Mouse (Mus musculus): ENCODE data around the gene Hist1h2ba.
A peak's percentile ranks its signal among the peaks of the same experiment; 100 is the strongest.

Hist1h2ba gene

DNA sequence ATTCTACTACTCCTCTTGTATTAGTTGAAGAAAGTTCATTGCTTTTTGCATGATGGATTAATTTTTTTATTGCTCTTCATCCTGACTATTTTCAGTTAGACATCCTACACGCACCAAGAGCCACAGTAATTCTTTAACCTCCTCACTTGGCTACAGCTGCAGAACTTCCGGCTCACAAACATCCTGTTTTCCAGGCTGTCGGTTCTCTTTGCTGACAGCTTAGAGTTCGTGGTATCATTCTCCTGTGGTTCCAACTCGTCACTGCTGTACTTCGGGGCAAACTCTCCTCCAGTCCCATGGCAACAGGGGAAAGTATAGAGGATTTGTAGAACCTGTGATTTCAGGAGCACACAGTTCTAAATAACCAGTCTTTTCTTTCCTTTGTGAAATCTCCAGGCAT, 35.7 kb downstream of the Hist1h2ba start:
- peak; percentile 25 for DNase-seq

- DNase-seq: no peak
These were observed 40.7 kb downstream of the Hist1h2ba start for GRCm38 (mm10) chr13:23893269-23893593.

DNA sequence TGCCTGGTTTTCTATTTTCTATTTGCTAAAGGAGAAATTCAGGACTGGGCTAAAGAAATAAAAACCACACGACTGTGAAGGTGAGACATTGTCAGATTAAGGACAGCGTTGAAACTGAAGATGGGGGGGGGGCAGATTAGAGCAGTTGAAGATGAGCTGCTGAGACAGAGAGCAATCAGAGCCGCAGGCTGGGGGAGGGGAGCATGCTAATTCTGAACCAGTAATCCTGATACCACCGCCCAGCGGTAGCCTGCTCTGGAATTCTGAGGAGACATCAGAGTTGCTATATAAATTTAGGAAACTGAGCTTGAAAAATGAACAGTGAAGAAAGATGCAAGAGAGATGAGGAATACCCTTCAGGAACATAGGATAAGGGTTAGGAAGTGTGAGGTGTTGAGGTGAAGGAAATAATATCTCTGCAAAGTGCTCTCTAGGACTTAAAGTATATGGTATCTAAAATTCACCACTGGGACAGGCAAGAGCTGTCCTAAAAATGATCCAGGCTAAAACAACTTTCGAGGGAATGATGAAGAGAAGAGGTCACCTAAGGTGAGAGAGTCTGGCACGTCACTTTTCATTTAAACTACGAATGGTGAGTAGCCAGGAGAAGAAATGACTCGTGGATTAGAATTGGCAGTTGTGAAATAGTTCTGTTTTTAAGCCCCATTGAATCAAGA, 41.2 kb downstream of the Hist1h2ba start:
- no peak for DNase-seq

- no peak for DNase-seq
These were observed 44.8 kb downstream of the Hist1h2ba start for GRCm38 (mm10) chr13:23889011-23889605.

DNA sequence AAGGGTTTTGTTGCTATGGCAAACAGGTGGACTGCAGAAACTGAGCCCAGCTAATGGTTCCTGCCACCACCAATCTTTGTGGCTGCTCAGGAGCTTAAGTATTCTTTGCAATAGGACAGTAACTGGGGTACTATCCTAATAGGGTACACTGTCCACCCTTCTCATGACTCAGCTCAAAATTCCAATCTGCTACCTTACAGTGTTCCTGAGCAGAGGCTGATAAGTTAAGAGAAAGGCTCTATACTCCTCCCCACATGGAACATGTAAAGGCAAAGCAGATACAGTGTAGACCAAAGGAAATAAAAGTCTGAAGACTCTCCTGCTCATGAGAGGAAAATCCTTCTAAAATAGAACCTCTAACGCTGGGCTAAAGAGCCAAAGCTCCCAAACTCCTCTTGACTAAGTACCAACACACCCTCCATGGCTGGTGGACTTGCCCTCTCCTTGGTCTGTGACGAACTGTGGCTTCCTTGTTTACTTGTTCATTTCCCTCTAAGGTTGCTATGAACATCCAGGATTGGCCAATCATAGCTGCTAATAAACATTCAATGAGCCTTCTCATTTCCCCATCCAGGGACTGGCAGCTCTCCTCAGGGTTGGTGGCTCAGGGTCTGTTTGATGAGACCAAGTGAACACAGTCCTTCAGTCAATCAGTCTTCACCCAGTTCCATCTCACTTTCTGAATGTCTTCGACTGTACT, 46.8 kb downstream of the Hist1h2ba start:
- no peak for DNase-seq

DNA sequence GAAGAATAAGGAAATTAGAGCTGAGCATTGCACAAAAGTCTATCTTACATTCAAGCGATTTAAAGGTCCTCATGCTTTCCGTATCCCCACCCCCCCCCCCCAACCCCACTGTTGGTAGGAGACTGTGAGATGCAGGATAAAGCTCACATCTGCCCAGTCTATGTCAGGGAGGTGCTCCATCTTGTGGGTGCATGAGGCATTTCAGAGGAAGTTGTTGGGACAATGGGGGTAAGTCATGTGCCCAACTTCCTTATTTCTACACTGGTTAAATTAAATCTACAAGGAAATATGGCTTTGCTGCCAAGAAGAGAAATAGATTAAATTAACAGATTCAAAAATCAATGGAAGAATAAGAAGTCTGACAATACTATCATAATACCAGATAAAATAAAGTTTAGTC, 48.4 kb downstream of the Hist1h2ba start:
- DNase-seq: peak; percentile 41

Measured in thymus, postnatal 14 days (tissue).